Mouse (Mus musculus) neural tube, embryonic 11.5 days (tissue): ENCODE data around the gene Pitpnm3. TPM values are rescaled to one million over a fixed set of nuclear protein-coding genes. Genes with fewer than 3 reads are reported as not detected.

ENCODE experiments used
- ATAC-seq: fragments of 200-750 bp; cut with Nextera tagmentation; 2 replicates; pipeline ENCODE4 v1.8.0; 2017; ENCODE audit warnings: moderate number of reproducible peaks, mild to moderate bottlenecking, moderate TSS enrichment, moderate library complexity; ENCODE audit not compliant: insufficient read depth, low FRiP score, low TSS enrichment
- DNase-seq: peaks from one replicate; pipeline ENCODE4 v3.0.0-alpha.2; 2015; ENCODE audit warnings: low spot score
- H3K27ac ChIP-seq: fragments of 300-500 bp; sonication (generic); 2 replicates; pipeline ENCODE4 v1.5.1; 2014; ENCODE audit warnings: low read depth, mild to moderate bottlenecking, low read length
- H3K27me3 ChIP-seq: fragments of 300-500 bp; sonication (generic); 2 replicates; pipeline ENCODE4 v1.6.1; 2014; ENCODE audit warnings: mild to moderate bottlenecking, low read length, mixed read lengths; ENCODE audit not compliant: control insufficient read depth, insufficient read depth
- H3K36me3 ChIP-seq: fragments of 300-500 bp; sonication (generic); 2 replicates; pipeline ENCODE4 v1.6.1; 2014; ENCODE audit warnings: mild to moderate bottlenecking, low read length, moderate library complexity, mixed read lengths; ENCODE audit not compliant: control insufficient read depth, insufficient read depth
- H3K4me1 ChIP-seq: fragments of 300-500 bp; sonication (generic); 2 replicates; pipeline ENCODE4 v1.6.1; 2014; ENCODE audit warnings: low read length, mixed read lengths; ENCODE audit not compliant: control insufficient read depth, insufficient read depth
- H3K4me2 ChIP-seq: fragments of 300-500 bp; sonication (generic); 2 replicates; pipeline ENCODE4 v1.6.1; 2014; ENCODE audit warnings: low read depth, mild to moderate bottlenecking, moderate library complexity
- H3K4me3 ChIP-seq: fragments of 300-500 bp; sonication (generic); 2 replicates; pipeline ENCODE4 v1.5.1; 2014; ENCODE audit warnings: low read depth, low read length
- H3K9ac ChIP-seq: fragments of 300-500 bp; sonication (generic); 2 replicates; pipeline ENCODE4 v1.6.1; 2014; ENCODE audit warnings: mild to moderate bottlenecking, low read length
- H3K9me3 ChIP-seq: fragments of 300-500 bp; sonication (generic); 2 replicates; pipeline ENCODE4 v1.6.1; 2016; ENCODE audit warnings: low read length; ENCODE audit not compliant: control insufficient read depth
- WGBS: fragments of 180-500 bp; shearing (Covaris S2); extraction: QIAGEN DNeasy Blood & Tissue Kit; methylation state at CpG from one replicate; pipeline ENCODE4 v1.1.7; 2014; 5-methylcytosine and 5-hydroxymethylcytosine counted together
- polyA plus RNA-seq: library from polyadenylated mRNA; unstranded; fragments of >200 nt; fragmentation: Nextera tagmentation; extraction: Ambion mirVana; gene quantifications from 2 replicates; pipeline ENCODE4 v1.2.1, GENCODE M21; 2014

The Pitpnm3 gene
- polyA plus RNA-seq, 1 experiment from 2014 or later, result 0.23 TPM

DNA sequence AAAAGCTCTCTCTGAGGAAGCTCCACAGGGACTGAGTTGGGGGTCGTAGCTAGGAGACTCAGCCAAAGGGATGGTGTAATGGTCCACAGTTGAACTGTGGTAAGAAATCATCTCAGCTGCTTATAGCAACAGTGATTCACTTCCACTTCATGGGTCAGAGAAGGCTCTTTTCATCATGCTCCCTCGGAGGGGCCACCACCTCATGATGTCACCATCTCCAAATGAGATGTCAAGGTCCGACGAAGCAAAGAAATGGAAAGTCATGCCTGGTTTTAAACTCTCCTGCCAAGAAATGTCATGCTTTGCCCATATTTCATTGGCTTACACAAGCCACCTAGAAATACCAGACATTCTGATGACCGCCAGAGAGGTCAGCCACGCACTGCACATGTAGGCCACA lies 15.2 kb downstream of the Pitpnm3 start:
- no peak overlapping the region for H3K4me3 ChIP-seq
- WGBS, result 92% methylated on average over 6 of the region's 6 CpGs
- H3K9ac ChIP-seq, result no peak overlapping the region
- no peaks in the 10 kb centered on the region for H3K27me3 ChIP-seq
- DNase-seq (no peak), ATAC-seq (no peak)
- no peaks in the 10 kb centered on the region for H3K4me1 ChIP-seq
- H3K9me3 ChIP-seq, result no peaks in the 10 kb centered on the region
- no peak overlapping the region for H3K27ac ChIP-seq
- H3K4me2 ChIP-seq, result no peak overlapping the region
- H3K36me3 ChIP-seq, result no peaks in the 10 kb centered on the region

DNA sequence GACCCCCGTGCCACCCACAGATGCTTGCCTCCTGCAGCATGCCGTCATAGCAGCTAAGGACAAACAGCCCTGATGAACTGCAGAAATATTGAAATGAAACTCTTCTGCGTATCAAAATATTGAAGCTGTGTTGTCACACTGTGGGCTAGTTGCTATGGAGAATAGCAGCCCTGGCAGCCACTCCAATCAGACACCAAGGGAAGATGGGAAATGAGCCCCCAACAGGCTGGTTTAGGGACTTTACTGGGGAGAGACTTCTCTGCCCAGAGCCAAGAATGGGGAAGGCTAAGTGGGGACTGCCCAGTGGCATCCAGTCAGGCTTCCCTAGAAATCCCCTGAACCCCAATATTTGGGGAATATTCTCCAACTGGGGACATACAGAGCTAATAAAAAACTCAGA lies 16.9 kb downstream of the Pitpnm3 start:
- Histone ChIP-seq H3K4me3 (no peak overlapping the region), H3K4me1 (no peaks in the 10 kb centered on the region), H3K27ac (no peak overlapping the region), H3K36me3 (no peaks in the 10 kb centered on the region), H3K4me2 (no peak overlapping the region), H3K27me3 (no peaks in the 10 kb centered on the region), H3K9ac (no peak overlapping the region), H3K9me3 (no peaks in the 10 kb centered on the region)
- WGBS, result 89% methylated on average over 3 of the region's 3 CpGs
- ATAC-seq (no peak), DNase-seq (no peak)

DNA sequence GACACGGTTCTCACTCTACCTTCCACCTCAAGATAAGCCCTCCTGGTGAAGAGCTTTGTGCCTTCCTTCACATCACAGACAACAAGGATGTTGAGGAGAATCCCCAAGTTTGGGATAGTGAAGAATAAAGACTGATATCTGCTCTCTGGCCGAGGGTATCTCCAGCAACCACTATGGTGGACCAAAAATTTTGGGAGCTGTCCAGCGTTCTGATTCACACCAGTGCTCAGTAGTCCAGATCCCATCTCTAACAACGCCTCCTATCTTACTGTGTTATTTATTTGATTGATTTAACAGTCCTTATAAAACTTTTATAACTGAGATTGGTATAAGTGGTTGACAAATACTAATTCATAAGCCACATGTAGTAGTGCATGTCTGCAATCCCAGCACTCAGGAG lies 22.3 kb downstream of the Pitpnm3 start:
- Histone ChIP-seq H3K9ac (no peak overlapping the region), H3K4me2 (no peak overlapping the region), H3K4me1 (no peaks in the 10 kb centered on the region), H3K27me3 (no peaks in the 10 kb centered on the region), H3K36me3 (no peaks in the 10 kb centered on the region), H3K9me3 (no peaks in the 10 kb centered on the region), H3K27ac (no peak overlapping the region), H3K4me3 (no peak overlapping the region)
- 66% methylated on average over 4 of the region's 4 CpGs for WGBS
- DNase-seq, result no peak
- ATAC-seq, result no peak

DNA sequence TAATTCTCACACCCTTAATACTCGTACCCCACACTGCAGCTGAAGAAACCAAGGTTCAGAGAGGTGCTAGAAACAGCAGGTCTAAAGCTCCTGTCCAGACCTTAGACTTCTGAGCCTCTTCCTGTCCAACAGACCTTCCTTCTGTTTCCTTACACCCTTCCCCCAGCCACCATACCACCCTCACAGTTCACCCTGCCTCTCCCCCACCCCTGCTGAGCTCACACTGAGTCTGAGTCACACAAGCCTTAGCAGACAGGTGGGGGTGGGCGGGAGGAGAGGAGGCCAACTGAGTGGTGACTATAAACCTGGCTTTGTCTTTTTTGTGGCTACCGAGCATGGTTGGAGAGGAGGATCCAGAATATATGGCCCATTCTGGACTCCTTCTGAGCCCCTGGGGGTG lies 24.9 kb downstream of the Pitpnm3 start:
- Histone ChIP-seq H3K9ac (no peak overlapping the region), H3K4me3 (no peak overlapping the region), H3K27ac (no peak overlapping the region), H3K9me3 (no peaks in the 10 kb centered on the region), H3K27me3 (no peaks in the 10 kb centered on the region), H3K4me1 (no peaks in the 10 kb centered on the region), H3K36me3 (no peaks in the 10 kb centered on the region), H3K4me2 (no peak overlapping the region)
- 45% methylated on average over 3 of the region's 3 CpGs for WGBS
- ATAC-seq, result no peak
- DNase-seq, result no peak

DNA sequence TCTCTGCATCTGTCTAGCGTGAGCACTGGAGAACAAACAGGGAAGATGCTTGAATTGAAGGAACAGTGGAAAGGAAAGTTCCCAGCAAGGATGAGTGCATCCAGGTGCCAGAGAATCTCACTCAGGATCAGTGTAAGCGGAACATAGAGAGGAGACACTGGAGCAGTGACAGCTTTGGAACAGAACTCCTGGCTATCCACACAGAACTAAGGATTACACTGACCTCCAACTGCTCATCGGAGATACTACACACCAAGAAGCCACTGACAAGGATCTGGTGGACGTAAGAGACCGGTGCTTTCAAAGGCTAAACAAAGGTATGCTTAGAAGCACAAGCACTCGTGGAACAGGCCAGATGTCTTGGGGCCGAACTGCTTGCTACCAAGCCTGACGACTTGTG lies 31.4 kb downstream of the Pitpnm3 start:
- 84% methylated on average over 8 of the region's 8 CpGs for WGBS
- no peaks in the 10 kb centered on the region for H3K27me3 ChIP-seq
- no peak overlapping the region for H3K4me3 ChIP-seq
- DNase-seq (no peak), ATAC-seq (no peak)
- H3K36me3 ChIP-seq, result no peaks in the 10 kb centered on the region
- H3K9ac ChIP-seq, result no peak overlapping the region
- H3K9me3 ChIP-seq, result no peaks in the 10 kb centered on the region
- H3K4me2 ChIP-seq, result no peak overlapping the region
- H3K4me1 ChIP-seq, result no peaks in the 10 kb centered on the region
- no peak overlapping the region for H3K27ac ChIP-seq

DNA sequence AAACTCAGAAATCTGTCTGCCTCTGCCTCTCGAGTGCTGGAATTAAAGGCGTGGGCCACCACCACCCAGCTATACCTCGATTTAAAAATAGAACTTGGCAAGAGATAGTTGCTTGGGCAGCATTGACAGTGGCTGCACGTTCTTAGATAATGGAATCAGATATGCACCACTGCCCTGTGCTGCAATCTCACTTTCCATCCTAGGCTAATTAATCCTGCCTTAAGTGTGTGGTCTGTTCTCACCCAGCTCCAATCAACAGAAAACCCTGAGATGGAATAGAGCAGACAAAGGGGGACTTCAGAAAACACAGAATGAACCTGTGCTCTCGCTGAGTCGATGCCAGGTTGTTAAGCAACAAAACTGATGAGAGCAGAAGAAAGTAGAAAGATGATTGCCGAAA lies 32.0 kb downstream of the Pitpnm3 start:
- no peaks in the 10 kb centered on the region for H3K9me3 ChIP-seq
- ATAC-seq, result no peak
- no peak overlapping the region for H3K27ac ChIP-seq
- no peaks in the 10 kb centered on the region for H3K27me3 ChIP-seq
- no peak for DNase-seq
- no peaks in the 10 kb centered on the region for H3K36me3 ChIP-seq
- H3K4me3 ChIP-seq, result no peak overlapping the region
- 80% methylated on average over 7 of the region's 7 CpGs for WGBS
- no peaks in the 10 kb centered on the region for H3K4me1 ChIP-seq
- H3K9ac ChIP-seq, result no peak overlapping the region
- H3K4me2 ChIP-seq, result no peak overlapping the region

DNA sequence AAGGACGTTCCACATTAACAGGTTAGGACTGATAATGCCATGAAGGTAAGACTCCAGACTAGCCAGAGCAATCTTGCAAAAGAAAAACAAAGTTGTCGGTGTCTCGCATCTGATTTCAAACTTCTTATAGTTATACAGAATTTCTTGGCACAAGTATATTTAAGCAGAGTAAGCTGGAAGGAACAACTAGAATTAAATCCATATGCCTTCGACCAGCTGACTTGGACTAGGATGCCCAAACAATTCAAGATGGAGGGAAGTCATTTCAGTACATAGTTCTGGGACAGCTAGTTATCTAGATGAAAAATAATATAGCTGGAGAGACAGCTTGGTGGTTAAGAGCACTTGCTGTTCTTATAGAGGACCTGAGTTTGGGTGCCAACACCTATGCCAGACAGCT lies 34.6 kb downstream of the Pitpnm3 start:
- Histone ChIP-seq H3K4me1 (no peaks in the 10 kb centered on the region), H3K9me3 (no peaks in the 10 kb centered on the region), H3K27me3 (no peaks in the 10 kb centered on the region), H3K27ac (no peak overlapping the region), H3K9ac (no peak overlapping the region), H3K36me3 (no peaks in the 10 kb centered on the region), H3K4me3 (no peak overlapping the region), H3K4me2 (no peak overlapping the region)
- ATAC-seq (no peak), DNase-seq (no peak)
- 94% methylated on average over 4 of the region's 4 CpGs for WGBS

DNA sequence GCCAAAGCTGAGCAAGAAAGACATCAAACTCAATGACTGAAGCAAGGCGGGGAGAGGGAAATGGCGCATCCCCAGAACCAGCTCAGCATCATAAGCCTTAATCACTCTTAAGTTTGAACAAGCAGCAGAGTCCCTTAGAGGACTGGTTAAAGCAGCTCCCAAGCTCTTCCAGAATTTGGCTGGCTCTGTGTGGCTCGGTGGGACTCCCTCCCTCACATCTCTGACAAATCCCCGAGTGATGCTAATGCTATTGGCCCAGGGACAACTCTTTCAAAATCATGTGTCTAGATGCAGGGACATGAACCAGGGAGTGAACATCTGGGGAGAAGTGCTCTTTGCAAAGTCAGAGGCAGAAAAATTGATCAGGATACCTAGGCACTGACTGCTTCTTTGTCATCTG lies 36.4 kb downstream of the Pitpnm3 start:
- DNase-seq (no peak), ATAC-seq (no peak)
- Histone ChIP-seq H3K27ac (no peak overlapping the region), H3K36me3 (no peaks in the 10 kb centered on the region), H3K4me1 (no peaks in the 10 kb centered on the region), H3K27me3 (no peaks in the 10 kb centered on the region), H3K4me2 (no peak overlapping the region), H3K9ac (no peak overlapping the region), H3K9me3 (no peaks in the 10 kb centered on the region), H3K4me3 (no peak overlapping the region)
- WGBS, result 80% methylated on average over 4 of the region's 4 CpGs

DNA sequence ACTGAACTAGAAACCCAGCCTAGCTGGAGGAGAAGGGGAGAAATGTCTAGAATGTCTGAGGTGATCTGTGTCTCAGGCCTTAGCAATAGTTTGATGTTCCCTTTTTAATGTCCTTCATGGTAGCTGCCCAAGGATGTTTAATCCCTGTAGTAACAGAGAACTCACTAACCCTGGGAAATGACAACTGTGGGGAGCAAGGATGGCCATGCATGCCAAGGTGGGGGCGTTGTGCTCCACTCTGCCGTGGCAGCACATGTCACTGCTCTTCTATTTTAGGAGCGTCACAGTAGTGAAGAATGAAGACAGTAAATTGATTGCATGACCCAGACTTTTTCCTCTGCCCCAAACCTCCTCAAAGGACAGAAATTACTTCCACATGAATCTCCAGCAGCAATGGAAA lies 37.6 kb downstream of the Pitpnm3 start:
- no peaks in the 10 kb centered on the region for H3K27me3 ChIP-seq
- H3K4me3 ChIP-seq, result no peak overlapping the region
- 76% methylated on average over 3 of the region's 3 CpGs for WGBS
- no peak overlapping the region for H3K4me2 ChIP-seq
- no peaks in the 10 kb centered on the region for H3K4me1 ChIP-seq
- no peak for ATAC-seq
- no peaks in the 10 kb centered on the region for H3K9me3 ChIP-seq
- DNase-seq, result no peak
- no peak overlapping the region for H3K9ac ChIP-seq
- H3K27ac ChIP-seq, result no peak overlapping the region
- H3K36me3 ChIP-seq, result no peaks in the 10 kb centered on the region
